Mouse (Mus musculus): Measurements from ENCODE around the gene Tmc7. TPM values are rescaled to one million over a fixed set of nuclear protein-coding genes. Genes with fewer than 3 reads are reported as not detected.

Gene Tmc7
- total RNA-seq, 1 experiment = 2.9 TPM

DNA sequence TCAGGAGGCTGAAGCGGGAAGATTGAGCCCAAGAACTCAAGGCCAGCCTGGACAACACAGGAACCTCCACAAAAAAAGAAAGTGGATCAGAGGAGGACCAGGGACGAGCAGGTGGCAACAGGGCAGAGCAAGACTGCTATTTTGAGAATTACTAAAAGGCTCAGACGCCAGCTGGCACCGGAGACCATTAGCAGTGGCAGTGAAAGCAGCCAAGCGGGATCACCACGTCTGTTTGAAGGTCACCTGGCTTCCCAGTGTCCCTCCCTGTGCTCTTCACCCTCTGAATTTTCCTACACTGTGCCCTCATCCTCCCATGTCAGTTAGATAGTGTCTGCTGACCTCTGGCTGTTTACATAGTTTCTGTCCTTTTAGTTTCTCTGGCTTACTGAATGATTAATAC, 1.3 kb upstream of the Tmc7 start:
- no peak for DNase-seq (ENCODE audit: low read depth, low spot score)
- no peak overlapping the region for H3K4me3 ChIP-seq (ENCODE audit: insufficient read depth in 1 of 2, low read depth in 1 of 2, low read length in 2 of 2, poor library complexity in 1 of 2, severe bottlenecking in 1 of 2)
- H3K27ac ChIP-seq (ENCODE audit: insufficient read depth, low read depth, low read length, poor library complexity, severe bottlenecking) = no peak overlapping the region
- no peaks in the 10 kb centered on the region for H3K9me3 ChIP-seq (ENCODE audit: control insufficient read depth, insufficient read depth, low read depth, low read length)
- H3K4me1 ChIP-seq (ENCODE audit: control insufficient read depth in 2 of 2, insufficient read depth in 2 of 2, low read length in 2 of 2, poor library complexity in 1 of 2) = peaks cover 0 to 7% of the 10 kb centered on the region in 2 experiments; a peak in 1 of 4 replicates
- H3K9ac ChIP-seq (ENCODE audit: insufficient read depth, low read depth, low read length, poor library complexity, severe bottlenecking) = no peak overlapping the region
- TF ChIP-seq MAFK (IDR thresholded peaks at IDR 0.05; ENCODE audit: insufficient read depth, low read depth, low read length) (no peak), ZNF384 (IDR thresholded peaks at IDR 0.05; ENCODE audit: low read depth, low read length) (no peak), HCFC1 (IDR thresholded peaks at IDR 0.05; ENCODE audit: borderline replicate concordance, insufficient read depth, low read length) (no peak), CHD2 (IDR thresholded peaks at IDR 0.05; ENCODE audit: low read depth, low read length) (no peak), ZC3H11A (IDR thresholded peaks at IDR 0.05; ENCODE audit: borderline replicate concordance, low read depth, low read length) (no peak)
- in situ Hi-C loops (cut with MboI; ENCODE audit: low sequenced_read_pairs in 2 of 2, unreplicated experiment in 2 of 2) = loop anchor here in 1 of 2 experiments (25.0 kb wide), 1 partner anchor 274 kb away; no protein-coding TSS in a partner anchor
- no peaks in the 10 kb centered on the region for H3K36me3 ChIP-seq (ENCODE audit: control insufficient read depth, insufficient read depth, low read length, poor library complexity, severe bottlenecking)

GRCm38 (mm10) chr7:118584926-118585325, 390 bp upstream of the Tmc7 start:
- no peak for TF ChIP-seq CHD2 (IDR thresholded peaks at IDR 0.05; ENCODE audit: low read depth, low read length)
- no peak for TF ChIP-seq ZC3H11A (IDR thresholded peaks at IDR 0.05; ENCODE audit: borderline replicate concordance, low read depth, low read length)
- TF ChIP-seq HCFC1 (IDR thresholded peaks at IDR 0.05; ENCODE audit: borderline replicate concordance, insufficient read depth, low read length) = no peak
- TF ChIP-seq ZNF384 (IDR thresholded peaks at IDR 0.05; ENCODE audit: low read depth, low read length) = no peak
- TF ChIP-seq MAFK (IDR thresholded peaks at IDR 0.05; ENCODE audit: insufficient read depth, low read depth, low read length) = no peak
- in situ Hi-C loops (cut with MboI; ENCODE audit: low sequenced_read_pairs in 2 of 2, unreplicated experiment in 2 of 2) = loop anchor here in 1 of 2 experiments (25.0 kb wide), 1 partner anchor 273 kb away; no protein-coding TSS in a partner anchor
- Histone ChIP-seq H3K36me3 (ENCODE audit: control insufficient read depth, insufficient read depth, low read length, poor library complexity, severe bottlenecking) (no peaks in the 10 kb centered on the region), H3K4me3 (ENCODE audit: insufficient read depth in 1 of 2, low read depth in 1 of 2, low read length in 2 of 2, poor library complexity in 1 of 2, severe bottlenecking in 1 of 2) (peak overlapping the region; percentile 73 to 97; a peak in 3 of 4 replicates), H3K27ac (ENCODE audit: insufficient read depth, low read depth, low read length, poor library complexity, severe bottlenecking) (no peak overlapping the region), H3K9ac (ENCODE audit: insufficient read depth, low read depth, low read length, poor library complexity, severe bottlenecking) (no peak overlapping the region), H3K4me1 (ENCODE audit: control insufficient read depth in 2 of 2, insufficient read depth in 2 of 2, low read length in 2 of 2, poor library complexity in 1 of 2) (peaks cover 0 to 8% of the 10 kb centered on the region in 2 experiments; a peak in 2 of 4 replicates), H3K9me3 (ENCODE audit: control insufficient read depth, insufficient read depth, low read depth, low read length) (no peaks in the 10 kb centered on the region)
- DNase-seq (ENCODE audit: low read depth, low spot score) = no peak

GRCm38 (mm10) chr7:118583821-118584220, 715 bp downstream of the Tmc7 start:
- in situ Hi-C loops (cut with MboI; ENCODE audit: low sequenced_read_pairs in 2 of 2, unreplicated experiment in 2 of 2) = loop anchor here in 1 of 2 experiments (25.0 kb wide), 1 partner anchor 272 kb away; no protein-coding TSS in a partner anchor

GRCm38 (mm10) chr7:118579938-118580337, 4.6 kb downstream of the Tmc7 start:
- in situ Hi-C loops (cut with MboI; ENCODE audit: low sequenced_read_pairs in 2 of 2, unreplicated experiment in 2 of 2) = loop anchor here in 1 of 2 experiments (25.0 kb wide), 1 partner anchor 268 kb away; no protein-coding TSS in a partner anchor
- TF ChIP-seq HCFC1 (IDR thresholded peaks at IDR 0.05; ENCODE audit: borderline replicate concordance, insufficient read depth, low read length) (no peak), ZNF384 (IDR thresholded peaks at IDR 0.05; ENCODE audit: low read depth, low read length) (no peak), CHD2 (IDR thresholded peaks at IDR 0.05; ENCODE audit: low read depth, low read length) (no peak), MAFK (IDR thresholded peaks at IDR 0.05; ENCODE audit: insufficient read depth, low read depth, low read length) (no peak)
- no peaks in the 10 kb centered on the region for H3K36me3 ChIP-seq (ENCODE audit: control insufficient read depth, insufficient read depth, low read length, poor library complexity, severe bottlenecking)
- H3K9ac ChIP-seq (ENCODE audit: insufficient read depth, low read depth, low read length, poor library complexity, severe bottlenecking) = no peak overlapping the region
- H3K9me3 ChIP-seq (ENCODE audit: control insufficient read depth, insufficient read depth, low read depth, low read length) = no peaks in the 10 kb centered on the region
- H3K4me1 ChIP-seq (ENCODE audit: control insufficient read depth in 2 of 2, insufficient read depth in 2 of 2, low read length in 2 of 2, poor library complexity in 1 of 2) = peaks cover 0 to 17% of the 10 kb centered on the region in 2 experiments; a peak in 2 of 4 replicates
- peak; percentile 70 for DNase-seq (ENCODE audit: low read depth, low spot score)
- H3K27ac ChIP-seq (ENCODE audit: insufficient read depth, low read depth, low read length, poor library complexity, severe bottlenecking) = no peak overlapping the region
- H3K4me3 ChIP-seq (ENCODE audit: insufficient read depth in 1 of 2, low read depth in 1 of 2, low read length in 2 of 2, poor library complexity in 1 of 2, severe bottlenecking in 1 of 2) = no peak overlapping the region

More at GRCm38 (mm10) chr7:118583821-118584220, 715 bp downstream of the Tmc7 start:
- no peak for DNase-seq (ENCODE audit: low read depth, low spot score)
- Histone ChIP-seq H3K4me1 (ENCODE audit: control insufficient read depth in 2 of 2, insufficient read depth in 2 of 2, low read length in 2 of 2, poor library complexity in 1 of 2) (peaks cover 0 to 12% of the 10 kb centered on the region in 2 experiments; a peak in 2 of 4 replicates), H3K36me3 (ENCODE audit: control insufficient read depth, insufficient read depth, low read length, poor library complexity, severe bottlenecking) (no peaks in the 10 kb centered on the region), H3K9ac (ENCODE audit: insufficient read depth, low read depth, low read length, poor library complexity, severe bottlenecking) (no peak overlapping the region), H3K9me3 (ENCODE audit: control insufficient read depth, insufficient read depth, low read depth, low read length) (no peaks in the 10 kb centered on the region), H3K27ac (ENCODE audit: insufficient read depth, low read depth, low read length, poor library complexity, severe bottlenecking) (no peak overlapping the region), H3K4me3 (ENCODE audit: insufficient read depth in 1 of 2, low read depth in 1 of 2, low read length in 2 of 2, poor library complexity in 1 of 2, severe bottlenecking in 1 of 2) (peak overlapping the region; percentile 73 to 97)
- TF ChIP-seq ZC3H11A (IDR thresholded peaks at IDR 0.05; ENCODE audit: borderline replicate concordance, low read depth, low read length) = no peak
- TF ChIP-seq CHD2 (IDR thresholded peaks at IDR 0.05; ENCODE audit: low read depth, low read length) = no peak
- TF ChIP-seq MAFK (IDR thresholded peaks at IDR 0.05; ENCODE audit: insufficient read depth, low read depth, low read length) = no peak
- no peak for TF ChIP-seq HCFC1 (IDR thresholded peaks at IDR 0.05; ENCODE audit: borderline replicate concordance, insufficient read depth, low read length)
- no peak for TF ChIP-seq ZNF384 (IDR thresholded peaks at IDR 0.05; ENCODE audit: low read depth, low read length)
